Mouse (Mus musculus) brain, adult 2 months (tissue): Measurements from ENCODE around the gene Tpra1.

Source experiments
- DNase-seq: peaks from one replicate; pipeline ENCODE4 v3.0.0; 2011; ENCODE audit warnings: low read depth, low spot score

Gene Tpra1

DNA sequence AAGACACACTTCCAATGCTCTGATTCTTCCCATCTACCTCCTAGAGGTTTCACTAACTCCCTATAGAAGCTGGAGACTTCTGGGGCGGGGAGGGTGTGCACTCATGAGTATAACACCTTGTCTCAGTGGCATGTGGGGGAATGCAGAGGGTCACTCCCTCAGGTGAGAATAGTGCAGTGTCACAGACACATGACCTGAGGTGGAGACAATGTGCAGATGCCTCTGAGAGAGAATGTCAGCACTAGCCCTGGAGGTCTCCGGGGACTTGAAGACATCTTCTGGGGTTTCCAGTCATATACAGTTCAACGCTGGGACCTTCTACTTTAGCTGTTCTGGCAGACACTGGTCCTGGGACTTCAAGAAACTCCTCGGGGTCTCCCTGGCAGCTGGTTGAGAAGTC lies 55.3 kb downstream of the Tpra1 start:
- DNase-seq: no peak

DNA sequence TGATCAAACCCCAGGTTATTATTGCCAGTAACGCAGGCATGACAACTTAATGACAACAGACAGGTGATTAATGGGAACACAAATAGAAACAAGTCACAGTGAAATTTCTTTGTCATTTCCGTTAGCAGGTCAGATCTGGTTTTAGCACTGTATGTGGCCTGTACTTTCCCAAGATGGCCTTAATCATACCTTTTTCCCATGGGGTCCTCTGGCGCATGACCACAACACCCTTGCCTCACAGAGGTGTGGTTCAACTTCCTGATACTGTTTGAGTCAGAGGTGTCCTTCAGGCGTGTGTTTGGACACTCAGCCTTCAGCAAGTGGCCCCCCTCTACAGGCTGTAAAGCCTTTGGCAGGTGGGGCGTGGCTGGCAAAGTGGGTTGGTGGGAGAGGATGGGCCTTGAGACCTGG lies 55.8 kb downstream of the Tpra1 start:
- DNase-seq: no peak

- no peak for DNase-seq
Measured at GRCm38 (mm10) chr6:88958305-88958704, 56.3 kb downstream of the Tpra1 start.

DNA sequence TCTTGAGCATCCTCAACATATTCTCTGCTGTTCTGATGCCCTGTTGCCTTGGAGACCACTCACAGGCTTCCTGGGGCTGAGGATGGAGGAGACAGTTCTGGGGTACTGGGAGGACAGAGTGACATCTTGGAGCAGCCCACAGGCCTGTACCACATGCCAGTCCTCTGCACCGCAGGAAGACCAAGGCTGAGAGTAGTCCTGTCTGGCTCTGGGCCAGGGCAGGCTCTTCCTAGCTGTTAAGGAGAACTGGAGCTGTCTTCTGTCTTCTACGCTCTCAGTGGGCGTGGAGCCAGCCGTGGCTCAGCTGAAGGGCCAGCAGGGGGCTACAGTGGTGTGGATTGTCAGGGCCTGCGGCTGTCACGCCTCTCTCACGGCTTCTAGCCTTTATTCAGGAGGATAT lies 57.8 kb downstream of the Tpra1 start:
- peak; percentile 91 for DNase-seq

- no peak for DNase-seq
Measured at GRCm38 (mm10) chr6:88960941-88961340, 58.9 kb downstream of the Tpra1 start.
